Mouse (Mus musculus): Measurements from ENCODE around the gene Jak1.

DNA sequence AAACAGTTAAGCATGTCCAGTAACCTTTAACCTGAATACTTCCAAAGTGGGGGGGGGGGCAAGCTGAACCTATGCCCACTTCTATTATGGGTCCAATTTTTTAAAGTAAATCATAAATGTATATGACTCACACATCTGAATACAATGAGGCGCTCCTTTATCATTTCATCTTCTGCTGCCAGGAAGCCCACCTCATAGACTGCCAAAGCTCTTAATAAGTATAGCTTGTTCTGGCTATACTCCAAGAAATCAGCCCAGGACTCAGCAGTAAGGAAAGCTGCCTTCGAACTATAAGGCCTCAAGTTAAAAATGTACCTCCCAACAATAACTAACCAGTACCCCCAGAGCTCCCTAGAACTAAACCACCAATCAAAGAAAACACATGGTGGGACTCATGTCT, 44.1 kb downstream of the Jak1 start:
- TF ChIP-seq ZNF384 (IDR thresholded peaks at IDR 0.05; ENCODE audit: low read depth, low read length) = no peak
- no peak for TF ChIP-seq MAFK (IDR thresholded peaks at IDR 0.05; ENCODE audit: insufficient read depth, low read depth, low read length)
- TF ChIP-seq HCFC1 (IDR thresholded peaks at IDR 0.05; ENCODE audit: borderline replicate concordance, insufficient read depth, low read length) = no peak
- no peak for TF ChIP-seq CHD2 (IDR thresholded peaks at IDR 0.05; ENCODE audit: low read depth, low read length)
